Mouse (Mus musculus) midbrain, embryonic 16.5 days (tissue): ENCODE measurements around the gene 4930539E08Rik. TPM values are rescaled to one million over a fixed set of nuclear protein-coding genes. Genes with fewer than 3 reads are reported as not detected.

ENCODE experiments used
- ATAC-seq: fragments of 200-750 bp; cut with Nextera tagmentation; 2 replicates; pipeline ENCODE4 v1.8.0; 2017; ENCODE audit warnings: moderate TSS enrichment
- H3K27ac ChIP-seq: fragments of 300-500 bp; sonication (generic); 2 replicates; pipeline ENCODE4 v1.5.1; 2014; ENCODE audit warnings: mild to moderate bottlenecking, low read length, mixed read lengths
- H3K27me3 ChIP-seq: fragments of 300-500 bp; sonication (generic); 2 replicates; pipeline ENCODE4 v1.6.1; 2014; ENCODE audit warnings: low read depth, low read length, mixed read lengths; ENCODE audit not compliant: control insufficient read depth, insufficient read depth
- H3K36me3 ChIP-seq: fragments of 300-500 bp; sonication (generic); 2 replicates; pipeline ENCODE4 v1.6.1; 2014; ENCODE audit warnings: mild to moderate bottlenecking, low read length, moderate library complexity, mixed read lengths; ENCODE audit not compliant: control insufficient read depth, insufficient read depth
- H3K4me1 ChIP-seq: fragments of 300-500 bp; sonication (generic); 2 replicates; pipeline ENCODE4 v1.6.1; 2014; ENCODE audit warnings: mild to moderate bottlenecking, low read length, mixed read lengths; ENCODE audit not compliant: control insufficient read depth, insufficient read depth
- H3K4me2 ChIP-seq: fragments of 300-500 bp; sonication (generic); 2 replicates; pipeline ENCODE4 v1.6.1; 2014; ENCODE audit warnings: mild to moderate bottlenecking, low read length, mixed read lengths
- H3K4me3 ChIP-seq: fragments of 300-500 bp; sonication (generic); 2 replicates; pipeline ENCODE4 v1.5.1; 2014; ENCODE audit warnings: low read depth, mild to moderate bottlenecking, low read length, moderate library complexity, mixed read lengths
- H3K9ac ChIP-seq: fragments of 300-500 bp; sonication (generic); 2 replicates; pipeline ENCODE4 v1.6.1; 2014; ENCODE audit warnings: low read depth, low read length, mixed read lengths
- H3K9me3 ChIP-seq: fragments of 300-500 bp; sonication (generic); replicated peaks from 2 replicates; pipeline ENCODE4 v1.6.1; 2014; ENCODE audit warnings: mild to moderate bottlenecking, low read length, mixed read lengths; ENCODE audit not compliant: control insufficient read depth, poor library complexity, severe bottlenecking
- WGBS: fragments of 180-500 bp; shearing (Covaris S2); extraction: QIAGEN DNeasy Blood & Tissue Kit; methylation state at CpG from one replicate; pipeline ENCODE4 v1.1.7; 2014; 5-methylcytosine and 5-hydroxymethylcytosine counted together
- polyA plus RNA-seq: library from polyadenylated mRNA; unstranded; fragments of >200 nt; fragmentation: Nextera tagmentation; extraction: Ambion mirVana; gene quantifications from 2 replicates; pipeline ENCODE4 v1.2.1, GENCODE M21; 2015

Gene 4930539E08Rik
- polyA plus RNA-seq, 1 experiment from 2014 or later: 4.0 TPM

- no peak for ATAC-seq
- Histone ChIP-seq H3K9me3 (no peaks in the 10 kb centered on the region; the same call in 1 of the 2 replicates), H3K4me3 (no peak overlapping the region), H3K36me3 (no peaks in the 10 kb centered on the region), H3K9ac (no peak overlapping the region), H3K27ac (no peak overlapping the region), H3K4me2 (no peak overlapping the region), H3K4me1 (no peaks in the 10 kb centered on the region), H3K27me3 (no peaks in the 10 kb centered on the region)
- WGBS: 83% methylated on average over 8 of the region's 8 CpGs
Measured at GRCm38 (mm10) chr17:28886266-28886665, 28.9 kb downstream of the 4930539E08Rik start.

- Histone ChIP-seq H3K4me2 (no peak overlapping the region), H3K4me3 (no peak overlapping the region), H3K4me1 (peaks cover under 1% of the 10 kb centered on the region; the same call in 1 of the 2 replicates), H3K9ac (no peak overlapping the region), H3K36me3 (no peaks in the 10 kb centered on the region), H3K27me3 (no peaks in the 10 kb centered on the region), H3K27ac (no peak overlapping the region), H3K9me3 (no peaks in the 10 kb centered on the region; the same call in 1 of the 2 replicates)
- ATAC-seq: no peak
- 88% methylated on average over 8 of the region's 8 CpGs for WGBS
Measured at GRCm38 (mm10) chr17:28885231-28885630, 29.9 kb downstream of the 4930539E08Rik start.

- ATAC-seq: no peak
- Histone ChIP-seq H3K36me3 (no peaks in the 10 kb centered on the region), H3K9ac (no peak overlapping the region), H3K27ac (no peak overlapping the region), H3K4me3 (no peak overlapping the region), H3K27me3 (no peaks in the 10 kb centered on the region), H3K9me3 (no peaks in the 10 kb centered on the region; the same call in 1 of the 2 replicates), H3K4me1 (peaks cover 4% of the 10 kb centered on the region; the same call in 1 of the 2 replicates), H3K4me2 (no peak overlapping the region)
- WGBS: 79% methylated on average over 10 of the region's 10 CpGs
Measured at GRCm38 (mm10) chr17:28883941-28884516, 31.1 kb downstream of the 4930539E08Rik start.

GRCm38 (mm10) chr17:28882810-28883209 lies 32.3 kb downstream of the 4930539E08Rik start:
- no peaks in the 10 kb centered on the region for H3K27me3 ChIP-seq
- peak overlapping the region; percentile 33 for H3K4me2 ChIP-seq
- no peaks in the 10 kb centered on the region for H3K9me3 ChIP-seq
- WGBS: 52% methylated on average over 8 of the region's 8 CpGs
- no peak for ATAC-seq
- H3K4me1 ChIP-seq: peaks cover 4% of the 10 kb centered on the region; the same call in 1 of the 2 replicates
- no peaks in the 10 kb centered on the region for H3K36me3 ChIP-seq
- H3K27ac ChIP-seq: no peak overlapping the region
- no peak overlapping the region for H3K9ac ChIP-seq
- H3K4me3 ChIP-seq: no peak overlapping the region

GRCm38 (mm10) chr17:28882316-28882715 lies 32.8 kb downstream of the 4930539E08Rik start:
- Histone ChIP-seq H3K4me1 (peaks cover 4% of the 10 kb centered on the region; the same call in 1 of the 2 replicates), H3K9me3 (no peaks in the 10 kb centered on the region), H3K27ac (no peak overlapping the region), H3K4me3 (peak overlapping the region; percentile 15; the same call in 1 of the 2 replicates), H3K27me3 (no peaks in the 10 kb centered on the region), H3K9ac (peak overlapping the region; percentile 10), H3K4me2 (peak overlapping the region; percentile 33), H3K36me3 (no peaks in the 10 kb centered on the region)
- 4% methylated on average over 12 of the region's 12 CpGs for WGBS
- peak; percentile 49; the same call in 1 of the 2 replicates for ATAC-seq

- Histone ChIP-seq H3K9me3 (no peaks in the 10 kb centered on the region), H3K4me2 (peak overlapping the region; percentile 39), H3K36me3 (no peaks in the 10 kb centered on the region), H3K27me3 (no peaks in the 10 kb centered on the region), H3K27ac (no peak overlapping the region), H3K4me1 (peaks cover 4% of the 10 kb centered on the region; the same call in 1 of the 2 replicates), H3K9ac (0 out of 2 replicates have a peak overlapping the region, but pooled peaks have one; percentile 40), H3K4me3 (no peak overlapping the region)
- ATAC-seq: peak; percentile 16; the same call in 1 of the 2 replicates
- 6% methylated on average over 18 of the region's 18 CpGs for WGBS
Measured at GRCm38 (mm10) chr17:28879931-28880391, 35.2 kb downstream of the 4930539E08Rik start.

GRCm38 (mm10) chr17:28876821-28877220 lies 38.3 kb downstream of the 4930539E08Rik start:
- Histone ChIP-seq H3K9me3 (no peaks in the 10 kb centered on the region), H3K36me3 (no peaks in the 10 kb centered on the region), H3K4me3 (no peak overlapping the region), H3K4me1 (peaks cover 4% of the 10 kb centered on the region; the same call in 1 of the 2 replicates), H3K27ac (no peak overlapping the region), H3K27me3 (no peaks in the 10 kb centered on the region), H3K9ac (no peak overlapping the region), H3K4me2 (no peak overlapping the region)
- WGBS: 15% methylated on average over 19 of the region's 19 CpGs
- no peak for ATAC-seq

GRCm38 (mm10) chr17:28876331-28876730 lies 38.8 kb downstream of the 4930539E08Rik start:
- no peaks in the 10 kb centered on the region for H3K27me3 ChIP-seq
- H3K4me2 ChIP-seq: no peak overlapping the region
- H3K27ac ChIP-seq: no peak overlapping the region
- no peak overlapping the region for H3K9ac ChIP-seq
- H3K4me1 ChIP-seq: peaks cover 4% of the 10 kb centered on the region; the same call in 1 of the 2 replicates
- ATAC-seq: no peak
- no peaks in the 10 kb centered on the region for H3K9me3 ChIP-seq
- no peaks in the 10 kb centered on the region for H3K36me3 ChIP-seq
- H3K4me3 ChIP-seq: no peak overlapping the region
- 75% methylated on average over 5 of the region's 5 CpGs for WGBS

GRCm38 (mm10) chr17:28875316-28875715 lies 39.8 kb downstream of the 4930539E08Rik start:
- Histone ChIP-seq H3K27me3 (no peaks in the 10 kb centered on the region), H3K4me2 (no peak overlapping the region), H3K36me3 (no peaks in the 10 kb centered on the region), H3K27ac (no peak overlapping the region), H3K4me3 (no peak overlapping the region), H3K4me1 (peaks cover 6% of the 10 kb centered on the region; the same call in 1 of the 2 replicates), H3K9me3 (no peaks in the 10 kb centered on the region), H3K9ac (no peak overlapping the region)
- WGBS: 38% methylated on average over 8 of the region's 8 CpGs
- no peak for ATAC-seq
